Mouse (Mus musculus) right cerebral cortex, postnatal 10 days (tissue): ENCODE measurements around the gene Fkbpl.

Experiments used
- DNase-seq, 2 experiments: peaks; one replicate each; pipeline ENCODE4 v3.0.0; 2021; ENCODE audit warnings: low spot score in 2 of 2

Gene Fkbpl

GRCm38 (mm10) chr17:34664472-34664871 lies 19.9 kb downstream of the Fkbpl start:
- no peak for DNase-seq

- no peak for DNase-seq
Observed at GRCm38 (mm10) chr17:34670235-34670634, 25.7 kb downstream of the Fkbpl start, which contains the start of gene Tnxb. Gene Tnxb (plus strand): TSS chr17:34670535.

DNA sequence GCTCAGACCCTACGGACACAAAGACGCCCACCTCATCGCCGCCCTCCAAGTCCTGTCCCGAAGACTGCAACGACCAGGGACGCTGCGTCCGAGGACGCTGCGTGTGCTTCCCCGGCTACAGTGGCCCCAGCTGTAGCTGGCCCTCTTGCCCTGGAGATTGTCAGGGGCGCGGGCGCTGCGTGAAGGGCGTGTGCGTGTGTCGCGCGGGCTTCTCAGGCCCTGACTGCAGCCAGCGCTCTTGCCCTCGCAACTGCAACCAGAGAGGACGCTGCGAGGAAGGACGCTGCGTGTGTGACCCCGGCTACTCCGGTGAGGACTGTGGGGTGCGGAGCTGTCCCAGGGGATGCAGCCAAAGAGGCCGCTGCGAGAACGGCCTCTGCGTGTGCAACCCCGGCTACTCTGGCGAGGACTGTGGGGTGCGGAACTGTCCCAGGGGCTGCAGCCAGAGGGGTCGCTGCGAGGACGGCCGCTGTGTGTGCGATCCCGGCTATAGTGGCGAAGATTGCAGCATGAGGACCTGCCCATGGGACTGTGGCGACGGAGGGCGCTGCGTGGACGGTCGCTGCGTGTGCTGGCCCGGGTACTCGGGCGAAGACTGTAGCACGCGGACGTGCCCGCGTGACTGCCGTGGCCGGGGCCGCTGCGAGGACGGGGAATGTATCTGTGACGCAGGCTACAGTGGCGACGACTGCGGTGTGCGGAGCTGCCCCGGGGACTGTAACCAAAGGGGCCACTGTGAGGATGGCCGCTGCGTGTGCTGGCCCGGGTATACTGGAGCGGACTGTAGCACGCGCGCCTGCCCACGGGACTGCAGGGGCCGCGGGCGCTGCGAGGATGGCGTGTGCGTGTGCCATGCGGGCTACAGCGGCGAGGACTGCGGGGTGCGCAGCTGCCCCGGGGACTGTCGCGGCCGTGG lies 26.8 kb downstream of the Fkbpl start:
- DNase-seq = no peak

GRCm38 (mm10) chr17:34672246-34672792 lies 27.8 kb downstream of the Fkbpl start:
- DNase-seq = no peak

DNA sequence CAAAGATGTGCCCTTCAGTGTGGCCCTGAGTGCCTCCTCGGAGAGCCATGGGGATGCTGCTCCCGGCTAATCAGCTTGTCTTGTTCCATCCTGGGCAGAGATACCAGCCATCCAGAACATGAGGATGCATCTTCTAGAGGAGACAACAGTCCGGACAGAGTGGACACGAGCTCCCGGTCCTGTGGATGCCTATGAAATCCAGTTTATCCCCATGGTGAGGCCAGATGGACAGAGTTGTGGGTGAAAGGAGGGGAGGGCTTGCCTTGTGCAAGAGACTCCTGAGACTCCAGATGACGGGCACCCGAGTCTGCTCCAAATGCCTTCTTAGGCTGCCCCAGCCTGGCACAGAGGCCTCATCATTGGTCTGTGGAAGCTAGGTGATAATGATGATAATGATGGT lies 28.6 kb downstream of the Fkbpl start:
- no peak for DNase-seq

GRCm38 (mm10) chr17:34674524-34675204 lies 30.1 kb downstream of the Fkbpl start:
- no peak for DNase-seq

DNA sequence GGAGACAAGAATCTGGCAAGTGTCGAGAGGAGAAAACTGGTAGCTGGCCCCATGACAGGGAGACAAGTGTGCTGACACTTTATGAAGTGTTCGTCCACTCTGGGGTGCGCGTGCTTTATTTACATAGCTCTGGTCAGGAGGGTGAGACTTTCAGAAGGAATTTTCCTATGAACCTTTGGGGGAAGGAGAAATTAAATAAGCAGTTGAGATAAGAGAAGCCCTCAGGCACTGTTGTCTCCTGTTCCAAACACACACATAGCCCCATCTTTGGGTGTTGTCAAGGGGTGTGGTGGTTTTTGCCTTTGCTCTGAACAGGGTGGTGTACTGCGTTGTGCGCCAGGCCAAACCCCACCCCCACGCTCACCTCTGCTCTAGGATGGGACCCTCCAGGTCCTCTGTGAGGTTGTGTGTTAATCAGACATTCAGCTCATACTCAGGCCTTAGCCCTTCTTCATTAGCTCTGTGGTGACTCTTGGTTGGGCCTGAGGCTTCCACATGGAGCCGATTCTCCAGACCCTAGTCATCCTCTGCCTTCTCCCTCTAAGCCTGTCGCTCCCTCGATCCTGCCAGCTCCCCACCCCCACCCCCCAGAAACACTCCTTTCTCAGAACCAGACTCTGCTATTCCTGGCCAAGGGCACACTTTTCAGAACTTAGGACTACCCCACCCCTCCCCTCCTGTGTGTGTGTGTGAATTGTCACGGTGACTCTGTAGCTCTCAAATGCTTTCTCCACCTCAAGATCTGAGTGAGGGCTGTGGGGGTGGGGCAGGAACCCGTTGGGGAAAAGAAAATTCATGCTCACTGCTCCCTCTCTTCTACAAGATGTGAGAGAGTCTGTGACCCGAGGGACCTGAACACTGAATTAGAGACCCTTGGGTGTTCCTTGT lies 30.9 kb downstream of the Fkbpl start:
- DNase-seq = no peak

DNA sequence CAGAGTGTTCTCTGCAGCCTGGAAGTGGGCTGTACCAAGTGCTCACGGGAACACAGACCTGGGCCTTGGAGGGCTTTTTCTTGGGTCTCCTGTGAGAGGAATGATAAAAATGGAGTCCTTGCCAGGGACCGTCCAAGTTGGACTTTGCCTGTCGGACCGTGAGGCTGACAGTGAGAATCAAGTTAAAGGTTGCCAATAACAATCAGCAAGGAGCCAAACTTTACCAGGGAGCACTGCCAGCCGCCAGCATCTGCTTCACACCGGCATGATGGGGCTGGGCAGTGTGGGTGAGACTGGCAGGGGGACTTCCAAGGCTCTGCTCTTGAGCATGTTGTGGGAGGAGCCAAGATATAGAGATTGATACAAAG lies 31.5 kb downstream of the Fkbpl start:
- DNase-seq = no peak

DNA sequence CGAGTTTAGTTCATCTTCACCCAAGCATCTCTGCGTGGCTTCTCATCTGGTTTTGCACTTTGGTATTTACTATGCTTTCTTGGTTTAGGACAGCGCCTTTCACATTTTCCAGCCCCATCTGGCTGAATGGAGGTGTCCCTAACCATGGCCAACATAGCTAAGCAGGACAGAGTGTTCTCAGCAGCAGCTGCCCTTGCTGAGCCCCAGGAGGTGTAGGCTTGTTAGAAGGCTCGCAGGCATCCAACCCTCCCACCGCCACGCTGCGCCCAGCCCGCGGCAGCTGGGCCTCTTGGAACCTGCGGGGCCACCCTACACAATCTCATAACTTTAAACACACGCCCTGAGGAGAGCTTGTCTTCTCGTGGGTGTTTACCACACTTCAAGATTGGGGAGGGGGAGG lies 32.1 kb downstream of the Fkbpl start:
- no peak for DNase-seq

DNA sequence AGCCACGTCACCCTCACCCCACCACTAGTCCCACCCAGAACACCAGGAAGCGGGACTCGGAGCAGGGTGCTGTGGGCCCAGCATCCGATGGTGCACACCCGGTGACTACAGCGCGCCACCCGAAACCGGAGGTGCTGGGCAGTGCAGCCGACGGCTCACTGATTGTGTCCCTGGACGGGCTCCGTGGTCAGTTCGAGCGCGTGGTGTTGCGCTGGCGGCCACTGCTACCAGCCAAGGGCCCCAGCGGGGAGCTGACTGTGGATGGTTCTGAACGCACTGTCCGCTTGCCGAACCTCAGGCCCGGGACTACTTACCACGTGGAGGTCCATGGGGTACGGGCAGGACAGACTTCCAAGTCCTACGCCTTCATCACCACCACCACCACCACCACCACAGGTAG lies 35.6 kb downstream of the Fkbpl start:
- no peak for DNase-seq

GRCm38 (mm10) chr17:34680621-34681020 lies 36.1 kb downstream of the Fkbpl start:
- no peak for DNase-seq

DNA sequence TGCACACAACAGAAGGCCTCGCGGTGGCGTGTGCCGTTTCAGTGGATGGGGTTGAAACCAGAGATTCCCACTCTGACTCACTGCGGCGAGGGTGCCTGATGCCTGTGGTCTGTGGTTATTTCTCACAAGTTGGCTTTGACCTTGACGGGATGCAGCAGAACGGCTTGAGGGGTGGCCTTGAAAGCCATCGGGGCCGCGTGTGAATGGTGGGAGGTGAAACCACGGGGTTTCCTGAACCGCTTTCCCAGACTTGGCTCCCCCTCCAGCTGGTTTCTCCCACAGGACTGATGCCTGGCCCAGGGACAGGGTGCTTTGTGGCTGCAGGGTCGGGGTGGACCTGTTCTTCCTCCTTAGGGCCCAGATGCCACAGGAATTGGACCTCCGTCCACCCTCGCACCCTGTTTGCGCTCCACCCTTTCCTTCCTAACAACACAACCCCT lies 36.6 kb downstream of the Fkbpl start:
- no peak for DNase-seq

- no peak for DNase-seq
Observed at GRCm38 (mm10) chr17:34681881-34682536, 37.4 kb downstream of the Fkbpl start.

DNA sequence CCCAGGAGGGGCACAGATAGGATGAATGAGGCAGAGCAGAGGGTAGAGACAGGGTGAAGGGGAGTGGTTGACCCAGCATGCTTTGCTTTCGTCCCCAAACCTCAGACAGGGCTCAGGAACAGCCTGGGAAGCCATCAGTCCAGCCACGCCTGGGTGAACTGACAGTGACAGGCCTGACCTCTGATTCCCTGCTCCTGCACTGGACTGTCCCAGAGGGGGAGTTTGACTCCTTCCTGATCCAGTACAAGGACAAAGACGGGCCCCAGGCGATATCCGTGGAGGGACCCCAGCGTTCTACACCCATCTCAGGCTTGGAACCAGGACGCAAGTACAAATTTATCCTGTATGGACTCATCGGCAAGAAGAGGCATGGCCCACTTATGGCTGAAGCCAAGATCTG lies 38.6 kb downstream of the Fkbpl start:
- no peak for DNase-seq

GRCm38 (mm10) chr17:34683686-34684220 lies 39.2 kb downstream of the Fkbpl start:
- no peak for DNase-seq

DNA sequence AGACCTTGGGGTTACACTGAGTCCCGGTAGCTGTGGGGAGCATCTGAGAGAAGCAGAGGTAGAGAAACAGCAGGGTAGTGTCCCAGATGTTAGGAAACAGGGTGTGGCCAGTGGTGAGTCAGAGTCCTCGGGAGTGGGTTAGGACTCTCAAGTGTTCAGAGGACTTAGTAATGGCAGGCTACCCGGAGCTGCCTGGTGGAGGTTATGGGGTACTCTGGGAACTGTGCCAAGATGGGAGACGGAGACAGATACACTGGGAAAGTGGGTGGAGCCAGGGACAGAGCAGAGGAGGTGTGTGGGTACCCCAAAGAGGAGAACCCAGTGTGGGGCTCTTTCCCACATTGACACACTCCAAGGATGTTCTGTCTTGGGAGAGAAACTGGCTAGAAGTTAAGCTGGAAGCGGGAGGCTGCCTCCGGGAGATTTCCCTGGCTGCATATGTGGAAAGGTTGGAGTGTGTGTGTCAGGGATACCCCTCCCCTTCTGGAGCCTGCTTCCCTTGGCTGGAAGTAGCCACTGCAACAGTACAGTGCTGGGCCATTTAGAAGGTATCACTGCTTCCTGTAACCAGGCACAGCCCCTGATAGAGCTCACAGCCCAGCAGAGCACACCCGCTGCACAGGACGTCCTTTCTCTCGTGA lies 39.8 kb downstream of the Fkbpl start:
- no peak for DNase-seq

GRCm38 (mm10) chr17:34685120-34686110 lies 40.9 kb downstream of the Fkbpl start:
- peak; percentile 65 to 76 for DNase-seq

GRCm38 (mm10) chr17:34688889-34689288 lies 44.3 kb downstream of the Fkbpl start:
- no peak for DNase-seq

GRCm38 (mm10) chr17:34690458-34690857 lies 45.9 kb downstream of the Fkbpl start:
- no peak for DNase-seq
